Mouse (Mus musculus): ENCODE results near the gene Hmgn2.

DNA sequence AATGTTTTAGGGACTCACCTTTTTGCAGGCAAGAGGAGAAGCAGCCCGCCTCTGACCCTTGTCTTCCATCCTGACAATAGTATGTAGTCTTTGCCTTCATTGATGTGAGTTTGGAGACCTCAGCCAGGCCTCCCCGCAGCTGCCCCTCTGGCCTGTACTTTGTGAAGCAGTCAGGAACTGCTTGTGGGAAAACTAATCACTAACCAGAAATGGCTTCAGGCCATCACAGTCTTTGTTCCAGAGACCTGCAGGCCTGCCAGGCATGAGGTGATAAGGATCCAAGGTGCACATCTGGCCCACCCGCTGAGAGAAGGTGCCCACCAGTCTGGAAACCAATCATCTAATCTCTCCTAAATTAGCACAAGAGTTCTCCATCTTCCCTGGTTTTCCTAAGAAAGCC is 36.7 kb downstream of the Hmgn2 start:
- TF ChIP-seq HCFC1 (IDR thresholded peaks at IDR 0.05; ENCODE audit: borderline replicate concordance, insufficient read depth, low read length) (no peak), ZC3H11A (IDR thresholded peaks at IDR 0.05; ENCODE audit: borderline replicate concordance, low read depth, low read length) (no peak), ZNF384 (IDR thresholded peaks at IDR 0.05; ENCODE audit: low read depth, low read length) (no peak), CHD2 (IDR thresholded peaks at IDR 0.05; ENCODE audit: low read depth, low read length) (no peak), MAFK (IDR thresholded peaks at IDR 0.05; ENCODE audit: insufficient read depth, low read depth, low read length) (no peak)
